Mouse (Mus musculus) intestine, embryonic 14.5 days (tissue): ENCODE data around the gene Urod. TPM values are rescaled to one million over a fixed set of nuclear protein-coding genes. Genes with fewer than 3 reads are reported as not detected.
A peak's percentile ranks its signal among the peaks of the same experiment; 100 is the strongest.

Experiments
- ATAC-seq: fragments of 200-750 bp; cut with Nextera tagmentation; replicated peaks from 2 replicates; pipeline ENCODE4 v1.8.0; 2017; ENCODE audit warnings: low read depth, moderate number of reproducible peaks, moderate TSS enrichment, moderate library complexity; ENCODE audit not compliant: low FRiP score, low TSS enrichment
- DNase-seq: peaks from one replicate; pipeline ENCODE4 v3.0.0-alpha.2; 2018; ENCODE audit warnings: low spot score
- H3K27ac ChIP-seq: fragments of 300-500 bp; sonication (generic); 2 replicates; pipeline ENCODE4 v1.5.1; 2014; ENCODE audit warnings: low read depth, mild to moderate bottlenecking, control low read depth
- H3K27me3 ChIP-seq: fragments of 300-500 bp; sonication (generic); replicated peaks from 2 replicates; pipeline ENCODE4 v1.6.1; 2014; ENCODE audit warnings: low read length, control low read depth; ENCODE audit not compliant: control insufficient read depth, insufficient read depth
- H3K36me3 ChIP-seq: fragments of 300-500 bp; sonication (generic); 2 replicates; pipeline ENCODE4 v1.6.1; 2014; ENCODE audit warnings: low read length, control low read depth; ENCODE audit not compliant: control insufficient read depth, insufficient read depth
- H3K4me1 ChIP-seq: fragments of 300-500 bp; sonication (generic); replicated peaks from 2 replicates; pipeline ENCODE4 v1.6.1; 2014; ENCODE audit warnings: low read length, control low read depth, mixed read lengths; ENCODE audit not compliant: control insufficient read depth, insufficient read depth
- H3K4me2 ChIP-seq: fragments of 300-500 bp; sonication (generic); 2 replicates; pipeline ENCODE4 v1.6.1; 2014; ENCODE audit warnings: low read length
- H3K4me3 ChIP-seq: fragments of 300-500 bp; sonication (generic); 2 replicates; pipeline ENCODE4 v1.5.1; 2014; ENCODE audit warnings: low read depth, low read length, control low read depth, mixed read lengths
- H3K9ac ChIP-seq: fragments of 300-500 bp; sonication (generic); 2 replicates; pipeline ENCODE4 v1.6.1; 2014; ENCODE audit warnings: mild to moderate bottlenecking, low read length
- H3K9me3 ChIP-seq: fragments of 300-500 bp; sonication (generic); 2 replicates; pipeline ENCODE4 v1.6.1; 2016; ENCODE audit warnings: low read length, control low read depth; ENCODE audit not compliant: control insufficient read depth
- WGBS: fragments of 180-500 bp; shearing (Covaris S2); extraction: QIAGEN DNeasy Blood & Tissue Kit; methylation state at CpG from one replicate; pipeline ENCODE4 v1.1.7; 2014; 5-methylcytosine and 5-hydroxymethylcytosine counted together
- polyA plus RNA-seq: library from polyadenylated mRNA; unstranded; fragments of >200 nt; fragmentation: Nextera tagmentation; extraction: Ambion mirVana; gene quantifications from 2 replicates; pipeline ENCODE4 v1.2.1, GENCODE M21; 2014

Gene Urod
- polyA plus RNA-seq, 1 experiment from 2014 or later: 64.8 TPM

DNA sequence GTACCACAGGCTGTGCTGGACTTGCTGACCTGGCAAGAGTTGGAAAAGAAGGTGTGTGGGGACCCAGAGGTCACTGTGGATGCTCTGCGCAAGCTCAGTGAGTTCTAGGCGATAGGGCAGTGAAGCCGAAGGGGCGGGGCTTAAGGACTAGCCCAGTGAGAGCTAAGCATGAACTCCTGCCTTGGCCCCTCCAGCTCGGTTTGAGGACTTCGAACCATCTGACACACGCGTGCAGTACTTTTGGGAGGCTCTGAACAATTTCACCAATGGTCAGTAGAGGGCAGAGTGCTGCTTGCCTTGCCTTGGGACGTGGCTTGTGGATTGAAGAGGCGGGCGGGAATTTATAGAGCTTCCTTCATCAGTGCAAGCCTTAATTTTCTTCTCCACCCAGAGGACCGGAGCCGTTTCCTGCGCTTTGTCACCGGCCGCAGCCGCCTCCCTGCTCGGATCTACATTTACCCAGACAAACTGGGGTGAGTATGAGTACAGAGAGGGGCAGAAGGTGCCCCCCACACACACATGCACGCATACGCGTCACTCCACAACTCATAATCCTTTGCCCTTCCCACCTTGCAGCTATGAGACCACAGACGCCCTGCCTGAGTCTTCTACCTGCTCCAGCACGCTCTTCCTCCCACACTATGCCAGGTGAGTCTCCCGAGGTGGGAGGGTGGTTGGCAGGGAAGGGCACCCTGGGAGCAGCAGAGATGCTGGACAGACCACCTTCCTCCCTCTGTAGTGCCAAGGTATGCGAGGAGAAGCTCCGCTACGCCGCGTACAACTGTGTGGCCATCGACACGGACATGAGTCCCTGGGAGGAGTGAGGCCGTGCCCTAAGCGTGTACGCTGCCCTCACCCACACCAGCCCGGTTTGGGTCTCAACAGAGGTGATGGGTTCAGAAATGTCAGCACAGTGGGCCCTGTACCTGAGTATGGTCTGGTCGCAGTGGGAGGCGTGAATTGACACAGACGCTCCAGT is 8.6 kb upstream of the Urod start:
- Histone ChIP-seq H3K9ac (peak overlapping the region; percentile 22; the same call in 1 of the 2 replicates), H3K4me2 (no peak overlapping the region), H3K9me3 (no peaks in the 10 kb centered on the region), H3K4me3 (no peak overlapping the region), H3K27ac (no peak overlapping the region), H3K27me3 (no peaks in the 10 kb centered on the region), H3K36me3 (peaks cover 18% of the 10 kb centered on the region), H3K4me1 (no peaks in the 10 kb centered on the region; the same call in 1 of the 2 replicates)
- WGBS: 55% methylated on average over 38 of the region's 38 CpGs
- DNase-seq (peak; percentile 79), ATAC-seq (peak; percentile 63)

GRCm38 (mm10) chr4:117001957-117002356 is 7.7 kb upstream of the Urod start:
- no peak for ATAC-seq
- 89% methylated on average over 16 of the region's 16 CpGs for WGBS

GRCm38 (mm10) chr4:116999513-117000154 is 5.4 kb upstream of the Urod start:
- Histone ChIP-seq H3K4me1 (peaks cover 14% of the 10 kb centered on the region), H3K4me2 (no peak overlapping the region), H3K27ac (no peak overlapping the region), H3K4me3 (no peak overlapping the region), H3K27me3 (no peaks in the 10 kb centered on the region), H3K36me3 (peaks cover 23% of the 10 kb centered on the region), H3K9ac (no peak overlapping the region), H3K9me3 (no peaks in the 10 kb centered on the region)
- 94% methylated on average over 17 of the region's 17 CpGs for WGBS
- no peak for ATAC-seq
- DNase-seq: no peak

More at GRCm38 (mm10) chr4:117001957-117002356, 7.7 kb upstream of the Urod start:
- Histone ChIP-seq H3K27me3 (no peaks in the 10 kb centered on the region), H3K4me2 (no peak overlapping the region), H3K9ac (no peak overlapping the region), H3K4me1 (no peaks in the 10 kb centered on the region; the same call in 1 of the 2 replicates), H3K4me3 (no peak overlapping the region), H3K27ac (no peak overlapping the region), H3K36me3 (peaks cover 20% of the 10 kb centered on the region), H3K9me3 (no peaks in the 10 kb centered on the region)
- no peak for DNase-seq

- Histone ChIP-seq H3K36me3 (peaks cover 26% of the 10 kb centered on the region), H3K9ac (peak overlapping the region; percentile 67), H3K9me3 (no peaks in the 10 kb centered on the region), H3K4me1 (peaks cover 16% of the 10 kb centered on the region), H3K4me3 (peak overlapping the region; percentile 84), H3K27ac (0 out of 2 replicates have a peak overlapping the region, but pooled peaks have one; percentile 54), H3K4me2 (peak overlapping the region; percentile 98), H3K27me3 (no peaks in the 10 kb centered on the region)
- peak; percentile 70 for DNase-seq
- under 1% methylated on average over 16 of the region's 16 CpGs for WGBS
- ATAC-seq: peak; percentile 13
Measured at GRCm38 (mm10) chr4:116995798-116996135, 1.6 kb upstream of the Urod start.

- Histone ChIP-seq H3K9ac (peak within 1 kb of the TSS; percentile 67), H3K4me3 (peak within 1 kb of the TSS; percentile 84), H3K36me3 (peaks cover 23% of the 10 kb centered on the region), H3K4me2 (peak within 1 kb of the TSS; percentile 98), H3K4me1 (peaks cover 16% of the 10 kb centered on the region), H3K27ac (peak within 1 kb of the TSS; percentile 54), H3K9me3 (no peaks in the 10 kb centered on the region), H3K27me3 (no peaks in the 10 kb centered on the region)
- ATAC-seq (peak; percentile 40; the same call in 1 of the 2 replicates), DNase-seq (peak; percentile 85)
- under 1% methylated on average over 57 of the region's 58 CpGs for WGBS
Measured at GRCm38 (mm10) chr4:116995131-116995797, 1.1 kb upstream of the Urod start, which contains the start of gene Hectd3. Hectd3 (plus strand) TSS chr4:116995317.

- H3K27ac ChIP-seq: no peak overlapping the region
- ATAC-seq (no peak), DNase-seq (peak; percentile 92)
- H3K9me3 ChIP-seq: no peaks in the 10 kb centered on the region
- H3K4me1 ChIP-seq: peaks cover 13% of the 10 kb centered on the region
- H3K27me3 ChIP-seq: no peaks in the 10 kb centered on the region
- no peak overlapping the region for H3K9ac ChIP-seq
- no peak overlapping the region for H3K4me2 ChIP-seq
- H3K36me3 ChIP-seq: peaks cover 12% of the 10 kb centered on the region; the same call in 1 of the 2 replicates
- H3K4me3 ChIP-seq: no peak overlapping the region
- 11% methylated on average over 7 of the region's 7 CpGs for WGBS
Measured at GRCm38 (mm10) chr4:116991366-116991765, 2.8 kb downstream of the Urod start.

DNA sequence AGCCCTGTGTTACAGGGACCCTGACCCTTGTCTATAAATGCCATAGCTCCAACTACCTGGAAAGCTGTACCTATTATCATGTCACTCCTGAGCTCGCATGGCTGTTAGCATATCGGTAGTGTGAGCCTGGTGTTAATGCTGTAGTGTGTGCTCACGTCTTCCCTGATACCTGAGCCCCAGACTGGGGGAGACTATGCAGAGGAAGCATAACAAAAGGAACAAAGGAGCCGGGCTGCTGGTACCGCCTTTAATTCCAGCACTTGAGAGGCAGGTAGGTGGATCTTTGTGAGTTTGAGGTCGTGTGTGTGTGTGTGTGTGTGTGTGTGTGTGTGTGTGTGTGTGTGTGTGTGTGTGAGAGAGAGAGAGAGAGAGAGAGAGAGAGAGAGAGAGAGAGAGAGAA is 4.5 kb downstream of the Urod start:
- no peak overlapping the region for H3K4me3 ChIP-seq
- peaks cover 12% of the 10 kb centered on the region; the same call in 1 of the 2 replicates for H3K36me3 ChIP-seq
- no peak overlapping the region for H3K4me2 ChIP-seq
- no peaks in the 10 kb centered on the region for H3K9me3 ChIP-seq
- DNase-seq (no peak), ATAC-seq (no peak)
- H3K4me1 ChIP-seq: peaks cover 4% of the 10 kb centered on the region
- H3K27me3 ChIP-seq: no peaks in the 10 kb centered on the region
- H3K27ac ChIP-seq: no peak overlapping the region
- H3K9ac ChIP-seq: no peak overlapping the region
- 68% methylated on average over 6 of the region's 6 CpGs for WGBS

- H3K4me2 ChIP-seq: no peak overlapping the region
- H3K4me3 ChIP-seq: no peak overlapping the region
- H3K4me1 ChIP-seq: no peaks in the 10 kb centered on the region
- WGBS: 72% methylated on average over 5 of the region's 5 CpGs
- H3K27ac ChIP-seq: no peak overlapping the region
- no peaks in the 10 kb centered on the region for H3K27me3 ChIP-seq
- H3K9me3 ChIP-seq: no peaks in the 10 kb centered on the region
- peak; percentile 54 for DNase-seq
- H3K36me3 ChIP-seq: peaks cover 12% of the 10 kb centered on the region; the same call in 1 of the 2 replicates
- no peak overlapping the region for H3K9ac ChIP-seq
- ATAC-seq: no peak
Measured at GRCm38 (mm10) chr4:116987122-116987456, 7.1 kb downstream of the Urod start.
